Mouse (Mus musculus) embryonic fibroblast, embryonic 13.5 days (primary cell): Measurements from ENCODE around the gene Gas6.

Experiments
- CTCF ChIP-seq: IDR thresholded peaks from 2 replicates; pipeline ENCODE4 v1.5.1; 2011; ENCODE audit warnings: mild to moderate bottlenecking, control low read depth, low read length, moderate library complexity, borderline replicate concordance; ENCODE audit not compliant: insufficient read depth
- POLR2A ChIP-seq: IDR thresholded peaks from 2 replicates; pipeline ENCODE4 v1.6.1; 2011; ENCODE audit warnings: low read depth, mild to moderate bottlenecking, control low read depth, low read length, moderate library complexity

DNA sequence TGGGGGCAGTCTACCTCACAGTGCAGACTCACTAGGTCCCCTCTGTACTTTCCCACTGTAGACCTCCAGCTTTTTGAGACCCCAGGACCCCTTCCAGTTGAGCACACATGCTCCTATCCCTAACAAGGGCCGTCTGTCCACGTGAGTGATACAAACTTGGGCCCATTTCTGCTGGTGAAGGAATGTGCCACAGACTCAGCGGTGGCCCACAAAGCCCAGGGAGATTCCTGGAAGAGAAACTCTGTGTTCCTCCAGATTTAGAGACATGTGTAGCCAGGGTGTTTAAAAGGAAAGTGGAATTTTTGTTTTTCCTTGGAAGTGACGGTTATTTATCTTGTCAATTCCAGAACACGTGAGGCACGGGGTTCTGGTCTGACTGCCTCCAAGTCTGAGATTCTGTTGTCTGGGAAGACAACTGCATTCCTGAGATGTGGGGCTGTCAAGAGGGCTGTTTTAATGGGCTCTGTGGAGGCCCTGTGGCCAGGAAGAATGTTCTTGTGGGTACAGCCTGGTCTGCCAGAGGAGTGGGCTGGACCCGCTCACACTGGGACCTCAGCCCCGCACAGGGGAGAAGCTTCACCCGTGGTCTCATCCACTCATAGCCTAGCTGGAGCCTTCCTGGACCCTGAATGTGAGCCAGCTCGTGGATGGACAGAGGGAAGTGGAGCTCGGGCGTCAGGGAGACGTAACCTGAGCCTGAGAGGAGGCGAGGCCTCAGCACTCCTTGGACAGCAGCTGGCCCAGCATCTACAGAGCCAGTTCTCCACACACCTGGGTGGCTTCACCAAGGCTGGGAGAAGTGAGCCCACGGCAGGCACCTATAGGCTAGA, 34.9 kb upstream of the Gas6 start:
- TF ChIP-seq POLR2A: no peak
- no peak for TF ChIP-seq CTCF
